Mouse (Mus musculus) neutrophil, adult 5-6 weeks (primary cell): ENCODE data around the gene Anks1. TPM values are rescaled to one million over a fixed set of nuclear protein-coding genes. Genes with fewer than 3 reads are reported as not detected.
"Not testable (repeated sequence)": the region's sequence is repeated elsewhere in the genome, so short reads cannot be mapped to it uniquely, and the experiment has no call there.

ENCODE experiments used
- ATAC-seq: fragments of 151-379, 151-347 bp; 2 replicates; pipeline ENCODE4 v1.8.0; 2017; ENCODE audit warnings: mild to moderate bottlenecking, moderate TSS enrichment; ENCODE audit not compliant: insufficient number of reproducible peaks, poor library complexity, low FRiP score, severe bottlenecking; ENCODE audit errors: extremely low read depth
- total RNA-seq: library from RNA; stranded (forward); fragments of 200-1000 nt; gene quantifications from 2 replicates; pipeline ENCODE4 v1.2.3, GENCODE M21; 2017

Anks1 gene
- total RNA-seq, 1 experiment from 2014 or later: 31.7 TPM

- not testable (repeated sequence) for ATAC-seq
Observed at GRCm38 (mm10) chr17:27982070-27982457, 73.0 kb downstream of the Anks1 start.

DNA sequence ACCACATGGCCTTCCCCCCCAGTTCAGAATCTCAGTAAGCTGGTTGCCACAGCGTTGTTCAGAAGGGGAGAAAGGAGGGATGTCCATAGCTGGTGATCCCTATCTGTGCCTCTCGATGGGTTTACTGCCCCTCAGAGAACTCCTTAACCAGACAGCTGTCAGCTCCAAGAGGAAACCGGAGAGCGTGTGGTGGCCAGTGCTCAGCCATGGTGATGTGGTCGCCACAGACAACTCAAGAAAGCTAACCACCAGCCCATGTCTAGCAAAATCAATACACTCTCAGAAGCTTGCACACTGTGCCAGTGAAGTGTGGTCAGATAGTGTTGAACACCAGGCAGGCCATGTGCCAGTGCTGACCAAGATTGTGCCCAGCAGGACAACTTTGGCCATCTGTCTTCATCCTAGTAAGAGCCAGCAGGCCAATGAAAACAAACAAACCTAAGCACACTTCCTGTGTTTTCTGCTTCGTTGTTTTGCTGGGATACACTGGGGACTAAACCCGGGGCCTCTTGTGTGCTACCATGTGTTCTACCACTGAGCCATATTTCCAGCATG, 73.7 kb downstream of the Anks1 start:
- ATAC-seq: no peak

- no peak for ATAC-seq
Observed at GRCm38 (mm10) chr17:27984421-27984820, 75.3 kb downstream of the Anks1 start.

DNA sequence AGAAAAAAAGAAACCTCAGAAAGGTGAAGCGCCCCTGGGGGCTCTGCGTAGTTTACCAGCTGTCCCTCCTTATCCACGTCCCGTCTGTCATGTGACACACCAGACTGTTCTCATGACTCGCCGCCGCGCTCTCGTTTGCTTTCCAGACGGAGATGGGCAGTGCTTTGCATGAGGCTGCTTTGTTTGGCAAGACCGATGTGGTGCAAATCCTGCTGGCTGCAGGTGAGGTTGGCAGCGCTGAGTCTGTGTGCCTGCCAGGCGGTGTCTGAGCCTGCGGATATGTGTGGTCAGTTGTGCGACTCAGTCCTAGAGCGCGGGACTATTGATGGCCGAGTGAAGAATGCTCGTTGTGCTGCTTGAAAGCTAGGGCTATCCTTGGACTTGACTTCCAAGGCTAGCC, 77.0 kb downstream of the Anks1 start:
- no peak for ATAC-seq

DNA sequence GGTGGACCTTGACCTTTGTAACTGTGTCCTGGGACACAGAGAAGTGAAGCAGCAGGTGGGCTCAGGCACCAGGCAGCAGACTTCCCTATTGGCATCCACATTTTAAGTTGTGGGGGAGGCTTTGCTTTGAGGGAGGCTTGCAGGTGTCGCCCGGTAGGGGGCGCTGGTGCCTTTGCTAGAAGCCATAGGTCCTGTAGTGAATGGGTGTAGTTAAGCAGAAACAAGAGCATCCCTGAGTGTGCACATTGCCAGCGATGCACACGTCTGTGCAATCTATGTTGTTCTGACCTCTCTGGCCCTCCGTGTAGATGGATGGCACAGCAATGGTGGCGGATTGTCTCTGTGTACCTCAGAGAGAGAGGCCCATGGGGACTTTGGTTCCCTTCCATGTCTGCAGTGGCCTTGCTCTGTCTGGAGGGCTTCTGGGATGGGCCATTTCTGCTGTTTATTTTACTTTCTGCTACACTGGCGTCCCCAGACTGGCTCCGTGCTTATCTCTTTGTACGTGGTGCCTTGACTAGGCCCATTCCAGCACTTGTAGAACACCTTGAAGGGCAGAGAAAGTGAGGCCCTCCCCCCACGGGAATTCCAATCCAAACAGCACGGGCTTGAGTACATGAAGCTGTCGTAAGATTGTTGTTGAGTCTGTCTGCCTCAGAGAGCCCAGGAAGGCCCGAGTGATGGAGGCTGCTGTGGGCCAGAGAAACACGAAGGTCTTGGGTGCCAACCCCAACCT, 80.9 kb downstream of the Anks1 start:
- peak; percentile 75 for ATAC-seq

- peak; percentile 56; the same call in 1 of the 2 replicates for ATAC-seq
Observed at GRCm38 (mm10) chr17:27994001-27994944, 85.2 kb downstream of the Anks1 start.

DNA sequence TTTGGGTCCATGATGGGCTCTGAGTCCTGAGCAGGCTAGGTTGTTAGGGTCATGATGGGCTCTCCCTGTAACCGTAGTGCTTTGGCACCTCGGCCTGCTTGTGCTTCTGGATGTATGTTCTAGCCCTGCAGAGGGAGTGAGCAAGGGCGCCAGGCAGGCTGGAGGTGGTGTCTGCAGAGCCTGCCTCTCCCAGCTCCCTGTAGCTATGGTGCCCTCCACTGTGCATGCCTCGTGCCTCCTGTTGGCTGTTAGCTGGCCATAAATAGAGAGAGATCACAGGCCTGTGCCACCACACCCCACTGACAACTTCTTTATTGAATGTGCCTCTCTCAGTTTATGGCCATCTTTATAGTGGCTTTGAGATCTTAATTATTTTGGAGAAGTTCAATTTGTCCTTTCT, 87.2 kb downstream of the Anks1 start:
- no peak for ATAC-seq

GRCm38 (mm10) chr17:27997212-27997611, 88.1 kb downstream of the Anks1 start:
- no peak for ATAC-seq

GRCm38 (mm10) chr17:27999683-28000273, 90.7 kb downstream of the Anks1 start:
- ATAC-seq: not testable (repeated sequence)

- no peak for ATAC-seq
Observed at GRCm38 (mm10) chr17:28000389-28000788, 91.3 kb downstream of the Anks1 start.

DNA sequence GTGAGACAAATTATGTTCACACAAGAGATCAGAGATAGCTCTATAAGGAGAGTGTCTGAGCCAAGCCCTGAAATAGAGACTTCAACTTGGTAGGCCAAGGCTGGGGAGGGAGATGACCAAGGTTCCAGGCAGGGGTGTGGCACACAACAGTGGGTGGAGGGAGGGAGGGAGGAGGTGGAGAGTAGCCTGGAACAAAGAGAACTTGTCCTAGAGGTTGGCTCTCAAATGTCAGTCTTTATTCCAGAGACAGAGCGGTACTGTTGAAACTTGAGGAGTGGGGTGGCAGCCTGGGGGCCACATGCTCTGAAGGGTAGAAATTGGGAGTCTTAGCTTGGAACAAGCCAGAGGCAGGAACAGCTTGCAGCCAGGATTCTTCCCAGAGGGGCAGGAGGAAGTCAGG, 91.7 kb downstream of the Anks1 start:
- ATAC-seq: no peak

GRCm38 (mm10) chr17:28005393-28005792, 96.3 kb downstream of the Anks1 start:
- ATAC-seq: no peak

DNA sequence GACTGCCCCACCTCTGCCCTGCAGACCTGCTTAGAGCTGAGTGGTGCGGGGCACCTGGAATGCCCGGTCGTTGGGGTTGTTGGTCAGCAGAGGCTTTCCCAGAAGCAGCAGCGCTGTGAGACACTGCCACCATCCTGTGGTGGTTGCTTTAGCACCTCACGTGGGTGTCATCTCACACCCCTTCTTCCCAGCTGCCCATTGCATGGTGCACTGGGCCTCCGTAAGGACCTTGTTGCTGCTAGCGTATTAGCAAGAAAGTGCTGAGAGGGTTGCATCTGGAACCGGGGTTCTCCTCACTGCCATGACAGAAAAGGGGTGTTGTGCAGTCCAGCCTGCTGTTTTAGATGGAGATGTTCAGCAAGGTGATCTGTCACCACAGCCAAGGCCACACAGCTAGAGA, 97.1 kb downstream of the Anks1 start:
- ATAC-seq: no peak

GRCm38 (mm10) chr17:28006611-28007010, 97.5 kb downstream of the Anks1 start:
- no peak for ATAC-seq

GRCm38 (mm10) chr17:28007179-28007811, 98.2 kb downstream of the Anks1 start:
- ATAC-seq: peak; percentile 42; the same call in 1 of the 2 replicates

- ATAC-seq: peak; percentile 7; the same call in 1 of the 2 replicates
Observed at GRCm38 (mm10) chr17:28007857-28008564, 98.9 kb downstream of the Anks1 start.

GRCm38 (mm10) chr17:28008565-28008981, 99.5 kb downstream of the Anks1 start:
- no peak for ATAC-seq

- ATAC-seq: no peak
Observed at GRCm38 (mm10) chr17:28009066-28009715, 100.1 kb downstream of the Anks1 start.
